Mouse (Mus musculus): ENCODE measurements at regions not wholly inside any gene's neighbourhood (a gene's known extent, or its start where the extent isn't known, plus 50 kb on each side); places are given as distances from the start of the nearest gene placed in this dataset.
"Not testable (repeated sequence)": the region's sequence is repeated elsewhere in the genome, so short reads cannot be mapped to it uniquely, and the experiment has no call there.

- DNase-seq = peak; percentile 80
Observed at GRCm38 (mm10) chr5:118464931-118465801, 95.3 kb upstream of the Med13l start.

- no peak for DNase-seq
Observed at GRCm38 (mm10) chr5:118465991-118466750, 94.3 kb upstream of the Med13l start.

GRCm38 (mm10) chr5:118468739-118469138 lies 91.7 kb upstream of the Med13l start:
- DNase-seq = no peak

GRCm38 (mm10) chr5:118471569-118471968 lies 88.9 kb upstream of the Med13l start:
- DNase-seq = no peak

- DNase-seq = no peak
Observed at GRCm38 (mm10) chr5:118472291-118472690, 88.2 kb upstream of the Med13l start.

GRCm38 (mm10) chr5:118473128-118473730 lies 87.2 kb upstream of the Med13l start:
- DNase-seq = no peak

- no peak for DNase-seq
Observed at GRCm38 (mm10) chr5:118476597-118476996, 83.9 kb upstream of the Med13l start.

GRCm38 (mm10) chr5:118477131-118478119 lies 83.1 kb upstream of the Med13l start:
- DNase-seq = no peak

GRCm38 (mm10) chr5:118478120-118478768 lies 82.2 kb upstream of the Med13l start:
- DNase-seq = peak; percentile 83

GRCm38 (mm10) chr5:118480000-118480399 lies 80.5 kb upstream of the Med13l start:
- no peak for DNase-seq

GRCm38 (mm10) chr5:118480965-118481793 lies 79.3 kb upstream of the Med13l start:
- no peak for DNase-seq

- no peak for DNase-seq
Observed at GRCm38 (mm10) chr5:118481794-118482049, 78.8 kb upstream of the Med13l start.

GRCm38 (mm10) chr5:118482598-118482997 lies 77.9 kb upstream of the Med13l start:
- no peak for DNase-seq

- peak; percentile 45 for DNase-seq
Observed at GRCm38 (mm10) chr5:118483001-118483400, 77.5 kb upstream of the Med13l start.

- no peak for DNase-seq
Observed at GRCm38 (mm10) chr5:118483532-118483931, 76.9 kb upstream of the Med13l start.

- DNase-seq = no peak
Observed at GRCm38 (mm10) chr5:118485191-118485590, 75.3 kb upstream of the Med13l start.

- not testable (repeated sequence) for DNase-seq
Observed at GRCm38 (mm10) chr5:118492522-118492921, 68.0 kb upstream of the Med13l start.

GRCm38 (mm10) chr5:118494649-118495477 lies 65.6 kb upstream of the Med13l start:
- DNase-seq = no peak

GRCm38 (mm10) chr5:118495478-118495760 lies 65.1 kb upstream of the Med13l start:
- DNase-seq = no peak

- no peak for DNase-seq
Observed at GRCm38 (mm10) chr5:118501624-118502023, 58.9 kb upstream of the Med13l start.

Measured in kidney, postnatal 14 days (tissue).